Mouse (Mus musculus) intestine, embryonic 14.5 days (tissue): ENCODE measurements around the gene Sult5a1. TPM values are rescaled to one million over a fixed set of nuclear protein-coding genes. Genes with fewer than 3 reads are reported as not detected.

Source experiments
- ATAC-seq: fragments of 200-750 bp; cut with Nextera tagmentation; replicated peaks from 2 replicates; pipeline ENCODE4 v1.8.0; 2017; ENCODE audit warnings: low read depth, moderate number of reproducible peaks, moderate TSS enrichment, moderate library complexity; ENCODE audit not compliant: low FRiP score, low TSS enrichment
- DNase-seq: peaks from one replicate; pipeline ENCODE4 v3.0.0-alpha.2; 2018; ENCODE audit warnings: low spot score
- H3K27ac ChIP-seq: fragments of 300-500 bp; sonication (generic); 2 replicates; pipeline ENCODE4 v1.5.1; 2014; ENCODE audit warnings: low read depth, mild to moderate bottlenecking, control low read depth
- H3K27me3 ChIP-seq: fragments of 300-500 bp; sonication (generic); replicated peaks from 2 replicates; pipeline ENCODE4 v1.6.1; 2014; ENCODE audit warnings: low read length, control low read depth; ENCODE audit not compliant: control insufficient read depth, insufficient read depth
- H3K36me3 ChIP-seq: fragments of 300-500 bp; sonication (generic); 2 replicates; pipeline ENCODE4 v1.6.1; 2014; ENCODE audit warnings: low read length, control low read depth; ENCODE audit not compliant: control insufficient read depth, insufficient read depth
- H3K4me1 ChIP-seq: fragments of 300-500 bp; sonication (generic); replicated peaks from 2 replicates; pipeline ENCODE4 v1.6.1; 2014; ENCODE audit warnings: low read length, control low read depth, mixed read lengths; ENCODE audit not compliant: control insufficient read depth, insufficient read depth
- H3K4me2 ChIP-seq: fragments of 300-500 bp; sonication (generic); 2 replicates; pipeline ENCODE4 v1.6.1; 2014; ENCODE audit warnings: low read length
- H3K4me3 ChIP-seq: fragments of 300-500 bp; sonication (generic); 2 replicates; pipeline ENCODE4 v1.5.1; 2014; ENCODE audit warnings: low read depth, low read length, control low read depth, mixed read lengths
- H3K9ac ChIP-seq: fragments of 300-500 bp; sonication (generic); 2 replicates; pipeline ENCODE4 v1.6.1; 2014; ENCODE audit warnings: mild to moderate bottlenecking, low read length
- H3K9me3 ChIP-seq: fragments of 300-500 bp; sonication (generic); 2 replicates; pipeline ENCODE4 v1.6.1; 2016; ENCODE audit warnings: low read length, control low read depth; ENCODE audit not compliant: control insufficient read depth
- WGBS: fragments of 180-500 bp; shearing (Covaris S2); extraction: QIAGEN DNeasy Blood & Tissue Kit; methylation state at CpG from one replicate; pipeline ENCODE4 v1.1.7; 2014; 5-methylcytosine and 5-hydroxymethylcytosine counted together
- microRNA-seq: library from miRNA; unstranded; fragments of <30 nt; microRNA quantifications from one replicate; pipeline ENCODE4, GENCODE M21; 2016
- polyA plus RNA-seq: library from polyadenylated mRNA; unstranded; fragments of >200 nt; fragmentation: Nextera tagmentation; extraction: Ambion mirVana; gene quantifications from 2 replicates; pipeline ENCODE4 v1.2.1, GENCODE M21; 2014

The Sult5a1 gene
- polyA plus RNA-seq, 1 experiment from 2014 or later: 17.5 TPM

DNA sequence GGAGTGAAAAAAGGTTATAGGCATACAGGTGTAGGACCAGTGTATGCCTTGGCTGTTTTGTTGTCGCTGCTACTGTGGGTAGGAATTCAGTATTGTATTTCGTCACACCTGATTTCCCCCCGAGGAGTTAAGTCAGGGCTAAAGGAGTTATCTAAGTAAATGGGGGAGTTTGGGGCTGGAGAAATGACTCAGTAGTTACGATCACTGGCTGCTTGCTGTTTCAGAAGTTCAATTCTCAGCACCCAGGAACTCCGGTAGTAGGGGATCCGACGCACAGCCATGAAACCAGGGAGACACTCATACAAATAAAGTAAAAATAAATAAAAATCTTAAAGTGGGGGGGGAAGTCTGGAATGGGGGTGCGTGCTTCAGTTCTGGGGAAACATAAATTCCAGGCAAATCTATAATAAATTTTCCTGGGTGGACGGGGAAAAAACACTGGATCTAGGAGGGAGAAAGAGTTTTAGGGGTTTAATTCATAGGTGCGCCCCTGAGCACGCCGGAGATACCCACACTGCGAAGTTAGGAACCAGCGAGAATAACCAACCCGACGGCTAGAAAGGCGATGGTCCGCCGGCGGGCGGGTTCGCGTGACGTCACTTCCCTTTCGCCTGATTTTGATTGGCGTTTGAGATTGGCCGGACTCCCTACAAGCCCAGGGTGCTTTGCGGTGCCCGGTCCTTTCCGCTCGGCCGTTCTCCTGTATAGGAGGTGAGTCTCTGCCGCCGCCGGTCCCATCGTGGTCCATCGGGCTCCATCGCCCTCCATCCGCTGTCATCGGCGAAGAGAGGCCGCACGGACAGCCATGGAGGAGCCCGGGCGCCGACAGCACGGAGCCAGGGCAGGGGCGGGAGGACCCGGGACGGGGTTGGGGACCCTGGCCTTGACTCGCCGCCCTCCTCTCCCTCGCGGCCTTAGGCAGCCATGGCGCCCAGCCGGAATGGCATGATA lies 56.1 kb downstream of the Sult5a1 start, which contains the start of gene Rpl13:
Rpl13 (plus strand) TSS at position 616 of the 951 bp plus-strand sequence.
- Histone ChIP-seq H3K9ac (peak within 1 kb of the TSS; percentile 99), H3K4me2 (peak within 1 kb of the TSS; percentile 94), H3K4me3 (peak within 1 kb of the TSS; percentile 85), H3K27me3 (no peaks in the 10 kb centered on the region), H3K4me1 (peaks cover 8% of the 10 kb centered on the region), H3K9me3 (no peaks in the 10 kb centered on the region), H3K36me3 (peaks cover 41% of the 10 kb centered on the region), H3K27ac (peak within 1 kb of the TSS; percentile 89)
- ATAC-seq (peak; percentile 92), DNase-seq (peak; percentile 99)
- 2% methylated on average over 53 of the region's 56 CpGs for WGBS

DNA sequence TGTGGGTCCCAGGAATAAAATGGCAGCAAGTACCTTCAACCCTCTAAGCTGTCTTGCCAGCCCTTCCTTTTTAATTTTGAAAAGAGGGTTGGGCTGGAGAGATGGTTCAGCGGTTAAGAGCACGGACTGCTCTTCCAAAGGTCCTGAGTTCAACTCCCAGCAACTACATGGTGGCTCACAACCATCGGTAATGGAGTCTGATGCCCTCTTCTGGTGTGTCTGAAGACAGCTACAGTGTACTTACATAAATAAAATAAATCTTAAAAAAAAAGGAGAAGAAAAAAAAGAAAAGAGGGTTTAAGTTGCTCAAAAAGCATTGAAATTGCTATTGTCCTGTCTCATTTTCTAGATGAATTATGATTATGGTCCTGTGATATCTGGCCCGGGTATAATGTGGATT lies 56.9 kb downstream of the Sult5a1 start:
- no peaks in the 10 kb centered on the region for H3K27me3 ChIP-seq
- ATAC-seq (no peak), DNase-seq (no peak)
- no peak overlapping the region for H3K4me3 ChIP-seq
- WGBS: 74% methylated on average over 4 of the region's 4 CpGs
- peaks cover 41% of the 10 kb centered on the region for H3K36me3 ChIP-seq
- peak overlapping the region; percentile 99; the same call in 1 of the 2 replicates for H3K9ac ChIP-seq
- peaks cover 8% of the 10 kb centered on the region for H3K4me1 ChIP-seq
- H3K9me3 ChIP-seq: no peaks in the 10 kb centered on the region
- H3K4me2 ChIP-seq: peak overlapping the region; percentile 94
- no peak overlapping the region for H3K27ac ChIP-seq

GRCm38 (mm10) chr8:123100288-123100687 lies 57.8 kb downstream of the Sult5a1 start:
- Histone ChIP-seq H3K9me3 (no peaks in the 10 kb centered on the region), H3K36me3 (peaks cover 40% of the 10 kb centered on the region), H3K27me3 (no peaks in the 10 kb centered on the region), H3K27ac (no peak overlapping the region), H3K4me1 (peaks cover 8% of the 10 kb centered on the region), H3K9ac (no peak overlapping the region), H3K4me3 (no peak overlapping the region), H3K4me2 (no peak overlapping the region)
- ATAC-seq: no peak
- 56% methylated on average over 8 of the region's 8 CpGs for WGBS
- no peak for DNase-seq

DNA sequence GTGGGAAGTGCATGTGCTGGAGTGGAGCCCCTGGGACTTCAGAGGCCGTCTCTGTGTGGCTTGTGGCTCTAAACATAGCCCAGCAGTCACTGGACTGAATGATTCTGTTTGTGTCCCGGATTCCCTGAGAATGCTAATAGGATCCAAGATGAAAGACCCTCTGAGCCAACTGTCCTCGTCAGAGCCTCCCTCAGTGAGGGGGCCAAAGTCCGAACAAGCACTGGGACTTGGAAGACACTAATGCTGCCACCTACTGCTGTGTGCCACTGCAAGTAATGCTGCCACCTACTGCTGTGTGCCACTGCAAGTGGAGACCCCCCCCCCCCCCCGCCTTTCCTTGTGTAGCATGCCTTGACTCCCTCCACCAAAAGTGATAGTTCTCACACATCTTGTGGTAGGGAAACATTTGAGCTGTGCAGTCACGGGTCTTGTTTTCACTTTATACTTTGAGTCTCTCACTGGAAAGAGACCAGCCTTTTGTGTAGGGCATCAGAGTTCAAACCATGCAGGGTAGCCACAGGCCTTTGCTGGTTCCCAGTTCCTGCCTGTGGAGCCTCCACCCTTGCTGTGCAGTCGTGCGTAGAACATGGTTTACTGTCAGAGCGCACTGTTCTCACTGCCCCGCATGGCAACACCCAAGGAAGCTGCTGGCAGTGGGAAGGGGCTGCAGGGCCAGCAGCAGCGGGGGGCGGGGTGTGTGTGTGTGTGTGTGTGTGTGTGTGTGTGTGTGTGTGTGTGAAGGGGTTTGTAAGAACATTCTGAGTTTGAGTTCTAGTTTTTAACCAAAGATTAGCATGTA lies 60.1 kb downstream of the Sult5a1 start:
- no peak overlapping the region for H3K9ac ChIP-seq
- 78% methylated on average over 12 of the region's 12 CpGs for WGBS
- ATAC-seq: no peak
- H3K27ac ChIP-seq: no peak overlapping the region
- no peaks in the 10 kb centered on the region for H3K4me1 ChIP-seq
- H3K27me3 ChIP-seq: no peaks in the 10 kb centered on the region
- H3K36me3 ChIP-seq: peaks cover 41% of the 10 kb centered on the region
- no peak for DNase-seq
- H3K4me2 ChIP-seq: no peak overlapping the region
- H3K9me3 ChIP-seq: no peaks in the 10 kb centered on the region
- H3K4me3 ChIP-seq: no peak overlapping the region

DNA sequence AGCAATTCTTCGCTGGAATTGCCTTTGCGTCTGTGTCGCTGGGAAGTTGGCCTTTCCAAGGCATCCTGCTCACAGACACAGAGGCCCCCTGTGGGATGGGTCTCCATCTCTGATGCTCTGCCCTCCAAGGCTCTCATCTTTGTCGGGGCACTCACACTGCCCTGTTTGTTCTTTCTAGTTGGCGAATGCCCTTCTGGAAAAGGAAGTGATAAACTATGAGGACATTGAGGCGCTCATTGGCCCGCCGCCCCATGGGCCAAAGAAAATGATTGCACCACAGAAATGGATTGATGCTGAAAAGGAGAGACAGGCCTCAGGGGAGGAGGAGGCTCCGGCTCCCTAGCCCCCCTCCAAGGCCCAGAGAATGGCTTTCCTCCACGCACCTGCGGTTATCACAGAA lies 60.9 kb downstream of the Sult5a1 start:
- H3K36me3 ChIP-seq: peaks cover 44% of the 10 kb centered on the region

More for the DNA sequence above, 60.9 kb downstream of the Sult5a1 start:
- Histone ChIP-seq H3K4me2 (no peak overlapping the region), H3K27me3 (no peaks in the 10 kb centered on the region), H3K4me1 (no peaks in the 10 kb centered on the region), H3K4me3 (no peak overlapping the region), H3K9ac (no peak overlapping the region), H3K27ac (no peak overlapping the region), H3K9me3 (no peaks in the 10 kb centered on the region)
- DNase-seq (no peak), ATAC-seq (no peak)
- 88% methylated on average over 11 of the region's 11 CpGs for WGBS

Small RNAs within 50 kb of the gene (microRNA-seq; reads per million reads assigned to microRNA genes)
- gene Mir7079 (0.42 reads per million), gene Mir7080 (0.42 reads per million)

Other genes starting within 250 kb of the Sult5a1 start
- gene Ankrd11, start 116.0 kb downstream of the Sult5a1 start, polyA plus RNA-seq: 45.9 and 47.4 TPM in 2 replicates
- gene Spg7, start 95.4 kb downstream of the Sult5a1 start, polyA plus RNA-seq: 46.0 and 47.2 TPM in 2 replicates
- 1,906 and 1,976 TPM in 2 replicates for gene Rpl13, start 56.0 kb downstream of the Sult5a1 start, polyA plus RNA-seq
- 0.70 and 0.85 TPM in 2 replicates for gene Cpne7, start 40.9 kb downstream of the Sult5a1 start, polyA plus RNA-seq
- 0.28 and 1.3 TPM in 2 replicates for gene Dpep1, start 27.9 kb upstream of the Sult5a1 start, polyA plus RNA-seq
- gene Chmp1a, start 54.4 kb upstream of the Sult5a1 start, polyA plus RNA-seq: 107 and 110 TPM in 2 replicates
- 3.1 and 3.3 TPM in 2 replicates for gene Spata33, start 54.5 kb upstream of the Sult5a1 start, polyA plus RNA-seq
- gene Cdk10, start 66.5 kb upstream of the Sult5a1 start, polyA plus RNA-seq: 31.1 and 32.6 TPM in 2 replicates
- gene Spata2l, start 77.9 kb upstream of the Sult5a1 start, polyA plus RNA-seq: 3.7 and 4.6 TPM in 2 replicates
- gene Zfp276, start 95.9 kb upstream of the Sult5a1 start, polyA plus RNA-seq: 20.5 and 25.5 TPM in 2 replicates
- gene Vps9d1, start 96.0 kb upstream of the Sult5a1 start, polyA plus RNA-seq: 23.2 and 25.9 TPM in 2 replicates
- 29.8 and 32.0 TPM in 2 replicates for gene Fanca, start 160.3 kb upstream of the Sult5a1 start, polyA plus RNA-seq
- 1.8 and 2.9 TPM in 2 replicates for gene Spire2, start 174.4 kb upstream of the Sult5a1 start, polyA plus RNA-seq
- 164 and 170 TPM in 2 replicates for gene Tcf25, start 215.4 kb upstream of the Sult5a1 start, polyA plus RNA-seq
- not detected in 2 replicates for gene Mc1r, start 248.8 kb upstream of the Sult5a1 start, polyA plus RNA-seq